Mouse (Mus musculus) cerebellum, adult 18-20 months (tissue): ENCODE results near the gene Agl.

ENCODE experiments used
- DNase-seq, 2 experiments: peaks; one replicate each; pipeline ENCODE4 v3.0.0; 2021

Gene Agl

GRCm38 (mm10) chr3:116740106-116740505 lies 67.9 kb downstream of the Agl start:
- DNase-seq = no peak

GRCm38 (mm10) chr3:116737326-116737731 lies 70.6 kb downstream of the Agl start:
- DNase-seq = no peak

- DNase-seq = no peak
Observed at GRCm38 (mm10) chr3:116729483-116730174, 78.3 kb downstream of the Agl start.

- DNase-seq = no peak
Observed at GRCm38 (mm10) chr3:116726807-116727206, 81.2 kb downstream of the Agl start.

- no peak for DNase-seq
Observed at GRCm38 (mm10) chr3:116723496-116724481, 84.2 kb downstream of the Agl start.

GRCm38 (mm10) chr3:116722980-116723379 lies 85.0 kb downstream of the Agl start:
- DNase-seq = no peak

- DNase-seq = no peak
Observed at GRCm38 (mm10) chr3:116718951-116719350, 89.0 kb downstream of the Agl start.

- no peak for DNase-seq
Observed at GRCm38 (mm10) chr3:116713031-116713430, 94.9 kb downstream of the Agl start.

GRCm38 (mm10) chr3:116712436-116712881 lies 95.5 kb downstream of the Agl start, which contains the start of gene Slc35a3:
TSS of gene Slc35a3 (minus strand) at chr3:116712831.
- peak in 1 of 2 experiments; percentile 37 for DNase-seq

- DNase-seq = peak; percentile 77 to 87
Observed at GRCm38 (mm10) chr3:116711624-116712435, 96.1 kb downstream of the Agl start.

GRCm38 (mm10) chr3:116710941-116711340 lies 97.0 kb downstream of the Agl start:
- DNase-seq = no peak

GRCm38 (mm10) chr3:116705637-116706204 lies 102.2 kb downstream of the Agl start:
- no peak for DNase-seq

GRCm38 (mm10) chr3:116703835-116704234 lies 104.1 kb downstream of the Agl start:
- DNase-seq = no peak

GRCm38 (mm10) chr3:116702647-116703272 lies 105.2 kb downstream of the Agl start:
- DNase-seq = no peak

- no peak for DNase-seq
Observed at GRCm38 (mm10) chr3:116701601-116702000, 106.4 kb downstream of the Agl start.

- DNase-seq = no peak
Observed at GRCm38 (mm10) chr3:116698786-116699185, 109.2 kb downstream of the Agl start.

GRCm38 (mm10) chr3:116695666-116695985 lies 112.3 kb downstream of the Agl start:
- no peak for DNase-seq

- no peak for DNase-seq
Observed at GRCm38 (mm10) chr3:116694955-116695665, 112.9 kb downstream of the Agl start.

GRCm38 (mm10) chr3:116694312-116694711 lies 113.7 kb downstream of the Agl start:
- no peak for DNase-seq
